Mouse (Mus musculus) heart, postnatal 4 days (tissue): Measurements from ENCODE around the gene Vmn2r19. TPM values are rescaled to one million over a fixed set of nuclear protein-coding genes. Genes with fewer than 3 reads are reported as not detected.

Source experiments
- total RNA-seq, 2 experiments: library from RNA; stranded (reverse); gene quantifications; 2 replicates each; pipeline ENCODE4 v1.2.3; 2021

The Vmn2r19 gene
- total RNA-seq, 2 experiments from 2014 or later: not detected

Other genes with a start within 250 kb of the Vmn2r19 start
- 1 to 10 TPM; 1.1 to 1.3 TPM for gene Clec4a2, start 201.9 kb upstream of the Vmn2r19 start, total RNA-seq
- not detected for gene Clec4b2, start 135.4 kb upstream of the Vmn2r19 start, total RNA-seq
- gene Clec4n, start 78.5 kb upstream of the Vmn2r19 start, total RNA-seq: 1 to 10 TPM in 1 of 2 experiments, under 1 TPM in 1; 0.71 to 1.2 TPM
- gene Clec4d, start 46.2 kb upstream of the Vmn2r19 start, total RNA-seq: under 1 TPM in 1 of 2 experiments, not detected in 1; 0.34 TPM
- gene Clec4e, start 18.5 kb upstream of the Vmn2r19 start, total RNA-seq: not detected
- gene Vmn2r20, start 109.8 kb downstream of the Vmn2r19 start, total RNA-seq: not detected
- gene Vmn2r21, start 225.1 kb downstream of the Vmn2r19 start, total RNA-seq: not detected